Mouse (Mus musculus) midbrain, postnatal 0 days (tissue): ENCODE data around the gene Rcan1. TPM values are rescaled to one million over a fixed set of nuclear protein-coding genes. Genes with fewer than 3 reads are reported as not detected.
"Not testable (repeated sequence)": the region's sequence is repeated elsewhere in the genome, so short reads cannot be mapped to it uniquely, and the experiment has no call there.

Source experiments
- ATAC-seq: fragments of 200-750 bp; cut with Nextera tagmentation; 2 replicates; pipeline ENCODE4 v1.8.0; 2017; ENCODE audit warnings: moderate number of reproducible peaks, mild to moderate bottlenecking, moderate TSS enrichment, moderate library complexity; ENCODE audit not compliant: low FRiP score
- DNase-seq: peaks from one replicate; pipeline ENCODE4 v3.0.0-alpha.2; 2015; ENCODE audit warnings: low spot score
- H3K27ac ChIP-seq: fragments of 300-500 bp; sonication (generic); 2 replicates; pipeline ENCODE4 v1.5.1; 2014; ENCODE audit warnings: low read depth, mild to moderate bottlenecking, low read length, mixed read lengths
- H3K27me3 ChIP-seq: fragments of 300-500 bp; sonication (generic); 2 replicates; pipeline ENCODE4 v1.6.1; 2014; ENCODE audit warnings: low read length, control low read depth, mixed read lengths; ENCODE audit not compliant: insufficient read depth
- H3K36me3 ChIP-seq: fragments of 300-500 bp; sonication (generic); 2 replicates; pipeline ENCODE4 v1.6.1; 2014; ENCODE audit warnings: low read length, control low read depth, mixed read lengths; ENCODE audit not compliant: insufficient read depth
- H3K4me1 ChIP-seq: fragments of 300-500 bp; sonication (generic); 2 replicates; pipeline ENCODE4 v1.6.1; 2014; ENCODE audit warnings: mild to moderate bottlenecking, control low read depth, antibody characterized with exemption, low read length, mixed read lengths; ENCODE audit not compliant: insufficient read depth
- H3K4me2 ChIP-seq: fragments of 300-500 bp; sonication (generic); 2 replicates; pipeline ENCODE4 v1.6.1; 2014; ENCODE audit warnings: low read depth, mild to moderate bottlenecking, low read length, mixed read lengths; ENCODE audit not compliant: poor library complexity, severe bottlenecking
- H3K4me3 ChIP-seq: fragments of 300-500 bp; sonication (generic); 2 replicates; pipeline ENCODE4 v1.5.1; 2014; ENCODE audit warnings: low read depth, mild to moderate bottlenecking, low read length, moderate library complexity
- H3K9ac ChIP-seq: fragments of 300-500 bp; sonication (generic); replicated peaks from 2 replicates; pipeline ENCODE4 v1.6.1; 2014; ENCODE audit warnings: mild to moderate bottlenecking, low read length, moderate library complexity, mixed read lengths; ENCODE audit not compliant: poor library complexity, severe bottlenecking
- H3K9me3 ChIP-seq: fragments of 300-500 bp; sonication (generic); 2 replicates; pipeline ENCODE4 v1.6.1; 2016; ENCODE audit warnings: low read length, control low read depth
- CTCF ChIP-seq: IDR thresholded peaks from 2 replicates; pipeline ENCODE4 v1.5.1; 2016; ENCODE audit warnings: antibody characterized with exemption, mild to moderate bottlenecking
- WGBS: fragments of 180-500 bp; shearing (Covaris S2); extraction: QIAGEN DNeasy Blood & Tissue Kit; methylation state at CpG from one replicate; pipeline ENCODE4 v1.1.7; 2014; 5-methylcytosine and 5-hydroxymethylcytosine counted together
- polyA plus RNA-seq: library from polyadenylated mRNA; unstranded; fragments of >200 nt; fragmentation: Nextera tagmentation; extraction: Ambion mirVana; gene quantifications from 2 replicates; pipeline ENCODE4 v1.2.1, GENCODE M21; 2015
- total RNA-seq: library from RNA; depleted of rRNA; stranded (reverse); fragments of >200 nt; gene quantifications from 2 replicates; pipeline ENCODE4 v1.2.3, GENCODE M21; 2014

Gene Rcan1
- total and polyA plus RNA-seq, 2 experiments from 2014 or later: 68.6 to 91.3 TPM

GRCm38 (mm10) chr16:92419099-92419498, 51.6 kb downstream of the Rcan1 start:
- Histone ChIP-seq H3K4me1 (no peaks in the 10 kb centered on the region), H3K4me2 (no peak overlapping the region), H3K9ac (no peak overlapping the region), H3K27me3 (no peaks in the 10 kb centered on the region), H3K9me3 (no peaks in the 10 kb centered on the region), H3K27ac (no peak overlapping the region), H3K4me3 (no peak overlapping the region), H3K36me3 (no peaks in the 10 kb centered on the region)
- ATAC-seq (no peak), DNase-seq (no peak)
- TF ChIP-seq CTCF: no peak
- WGBS: 95% methylated on average over 12 of the region's 12 CpGs

GRCm38 (mm10) chr16:92417267-92417666, 53.4 kb downstream of the Rcan1 start:
- DNase-seq: no peak
- 94% methylated on average over 2 of the region's 2 CpGs for WGBS

GRCm38 (mm10) chr16:92415702-92416118, 55.0 kb downstream of the Rcan1 start:
- H3K4me1 ChIP-seq: no peaks in the 10 kb centered on the region; the same call in 1 of the 2 replicates
- 63% methylated on average over 7 of the region's 7 CpGs for WGBS
- H3K9me3 ChIP-seq: no peaks in the 10 kb centered on the region
- H3K4me3 ChIP-seq: no peak overlapping the region
- ATAC-seq (no peak), DNase-seq (no peak)
- H3K27me3 ChIP-seq: no peaks in the 10 kb centered on the region
- no peak for TF ChIP-seq CTCF
- no peaks in the 10 kb centered on the region for H3K36me3 ChIP-seq
- no peak overlapping the region for H3K4me2 ChIP-seq
- H3K9ac ChIP-seq: no peak overlapping the region
- H3K27ac ChIP-seq: no peak overlapping the region

More at GRCm38 (mm10) chr16:92417267-92417666, 53.4 kb downstream of the Rcan1 start:
- TF ChIP-seq CTCF: no peak
- Histone ChIP-seq H3K4me2 (no peak overlapping the region), H3K4me1 (no peaks in the 10 kb centered on the region; the same call in 1 of the 2 replicates), H3K9ac (no peak overlapping the region), H3K27ac (no peak overlapping the region), H3K27me3 (no peaks in the 10 kb centered on the region), H3K36me3 (no peaks in the 10 kb centered on the region), H3K4me3 (no peak overlapping the region), H3K9me3 (no peaks in the 10 kb centered on the region)
- ATAC-seq: no peak

GRCm38 (mm10) chr16:92415038-92415437, 55.6 kb downstream of the Rcan1 start:
- H3K9ac ChIP-seq, H3K27ac ChIP-seq, DNase-seq, H3K4me1 ChIP-seq, H3K4me3 ChIP-seq, ATAC-seq, H3K4me2 ChIP-seq, H3K9me3 ChIP-seq, H3K27me3 ChIP-seq, H3K36me3 ChIP-seq: not testable (repeated sequence)
- 66% methylated on average over 6 of the region's 6 CpGs for WGBS

- Histone ChIP-seq H3K27me3 (no peaks in the 10 kb centered on the region), H3K4me3 (no peak overlapping the region), H3K4me1 (no peaks in the 10 kb centered on the region; the same call in 1 of the 2 replicates), H3K36me3 (no peaks in the 10 kb centered on the region), H3K9ac (no peak overlapping the region), H3K27ac (no peak overlapping the region), H3K4me2 (no peak overlapping the region), H3K9me3 (no peaks in the 10 kb centered on the region)
- 29% methylated on average over 7 of the region's 7 CpGs for WGBS
- ATAC-seq (no peak), DNase-seq (no peak)
- TF ChIP-seq CTCF: no peak
These were observed 57.8 kb downstream of the Rcan1 start for GRCm38 (mm10) chr16:92412888-92413287.

GRCm38 (mm10) chr16:92411981-92412706, 58.5 kb downstream of the Rcan1 start:
- no peak overlapping the region for H3K4me2 ChIP-seq
- 77% methylated on average over 19 of the region's 19 CpGs for WGBS
- H3K27me3 ChIP-seq: no peaks in the 10 kb centered on the region
- H3K27ac ChIP-seq: no peak overlapping the region
- DNase-seq (no peak), ATAC-seq (no peak)
- no peak for TF ChIP-seq CTCF
- H3K36me3 ChIP-seq: no peaks in the 10 kb centered on the region
- H3K9me3 ChIP-seq: no peaks in the 10 kb centered on the region
- H3K9ac ChIP-seq: no peak overlapping the region
- no peak overlapping the region for H3K4me3 ChIP-seq
- H3K4me1 ChIP-seq: no peaks in the 10 kb centered on the region; the same call in 1 of the 2 replicates
